Mouse (Mus musculus) testis, adult 2 months (tissue): ENCODE results near the gene Nxn.

Experiments used
- CTCF ChIP-seq: fragments of 200-500 bp; IDR thresholded peaks from 2 replicates; pipeline ENCODE4 v1.5.1; 2012; ENCODE audit warnings: low read depth, mild to moderate bottlenecking, inconsistent platforms, low read length, moderate library complexity; ENCODE audit not compliant: control insufficient read depth, insufficient read depth, insufficient replicate concordance
- POLR2A ChIP-seq: fragments of 200-500 bp; IDR thresholded peaks from 2 replicates; pipeline ENCODE4 v1.6.1; 2012; ENCODE audit warnings: low read depth, mild to moderate bottlenecking, inconsistent platforms, low read length, moderate library complexity; ENCODE audit not compliant: control insufficient read depth

GRCm38 (mm10) chr11:76429556-76429955, 30.6 kb upstream of the Nxn start:
- no peak for TF ChIP-seq CTCF
- no peak for TF ChIP-seq POLR2A
